Mouse (Mus musculus): ENCODE data around the gene Ephb2.

DNA sequence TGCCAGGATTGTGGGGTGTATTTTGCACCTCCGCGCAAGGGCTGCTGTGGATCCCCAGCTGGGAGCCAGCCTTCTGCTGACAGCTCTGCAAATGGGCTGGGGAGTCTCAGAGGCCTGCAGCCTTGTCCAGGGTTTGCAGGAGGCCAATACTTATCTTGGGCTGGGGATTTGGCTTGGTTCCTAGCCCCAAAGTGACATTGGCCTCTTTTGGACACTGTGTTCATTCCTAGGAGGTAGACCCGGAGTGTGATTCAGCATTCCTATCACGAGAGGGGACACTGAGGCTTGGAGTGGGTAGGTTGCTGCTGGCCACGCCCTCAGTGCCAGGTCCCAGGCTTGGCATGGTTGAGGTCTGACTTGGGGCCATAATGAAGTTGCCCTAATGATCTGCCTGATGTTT lies 94.8 kb downstream of the Ephb2 start:
- TF ChIP-seq POLR2A (IDR thresholded peaks at IDR 0.05; ENCODE audit: low read depth, low read length) = no peak
- TF ChIP-seq CTCF (IDR thresholded peaks at IDR 0.05; ENCODE audit: extremely low read depth, insufficient read length, insufficient replicate concordance, low read depth, low read length) = no peak

Data from small intestine, adult 2 months (tissue).